Mouse (Mus musculus) left cerebral cortex, adult 11 months (tissue): ENCODE results near the gene Stag3.

Experiments used
- DNase-seq: peaks from one replicate; pipeline ENCODE4 v3.0.0; 2022; ENCODE audit warnings: low spot score

Stag3 gene

DNA sequence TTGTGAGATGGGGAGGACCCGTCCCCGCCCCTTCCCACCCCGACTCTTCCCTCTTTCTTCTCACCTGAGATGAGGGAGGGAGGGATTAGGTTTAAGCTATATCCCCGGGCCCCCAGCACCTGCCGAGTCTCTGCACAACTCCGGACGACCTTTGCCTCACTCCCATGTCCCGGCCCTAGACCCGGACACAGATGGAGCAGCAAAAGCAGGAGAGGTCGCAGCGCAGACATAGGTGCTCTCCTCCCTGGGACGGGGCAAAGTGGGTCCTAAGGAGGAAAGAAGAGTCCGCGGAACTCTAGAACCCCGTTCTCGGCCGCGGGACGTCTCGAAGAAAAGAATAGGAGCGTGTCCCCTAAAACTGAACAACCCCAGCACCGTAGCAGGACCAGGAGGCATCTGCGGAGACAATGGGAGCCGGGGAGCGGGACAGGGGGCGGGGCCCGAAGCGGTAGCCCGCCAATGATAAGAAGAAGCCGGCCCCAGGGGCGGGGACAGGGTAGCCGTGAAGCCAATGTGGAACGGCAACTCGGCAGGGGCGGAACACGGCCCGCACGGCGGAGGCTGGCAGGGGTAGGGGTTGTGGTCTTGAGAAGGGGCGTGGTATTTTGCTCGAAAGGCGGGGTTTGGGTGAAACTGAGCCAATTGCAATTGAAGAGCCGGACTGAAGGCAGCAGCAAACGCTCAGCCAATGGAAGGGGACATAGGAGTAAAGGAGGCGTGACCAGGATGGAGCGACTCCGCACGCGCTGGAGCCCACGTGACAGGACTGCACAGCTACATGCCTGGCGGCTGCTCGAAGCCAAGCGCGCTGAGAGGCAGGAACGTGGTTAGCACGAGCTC lies at the start of gene Stag3, which contains the start of the genes Gm43720 and Gpc2:
Gene Stag3, plus strand, starts transcription at position 656 of the 840 bp plus-strand sequence.
Gene Gm43720, minus strand, starts transcription at position 374 of the 840 bp plus-strand sequence.
Gene Gpc2, minus strand, starts transcription at position 421 of the 840 bp plus-strand sequence.
- DNase-seq: no peak

DNA sequence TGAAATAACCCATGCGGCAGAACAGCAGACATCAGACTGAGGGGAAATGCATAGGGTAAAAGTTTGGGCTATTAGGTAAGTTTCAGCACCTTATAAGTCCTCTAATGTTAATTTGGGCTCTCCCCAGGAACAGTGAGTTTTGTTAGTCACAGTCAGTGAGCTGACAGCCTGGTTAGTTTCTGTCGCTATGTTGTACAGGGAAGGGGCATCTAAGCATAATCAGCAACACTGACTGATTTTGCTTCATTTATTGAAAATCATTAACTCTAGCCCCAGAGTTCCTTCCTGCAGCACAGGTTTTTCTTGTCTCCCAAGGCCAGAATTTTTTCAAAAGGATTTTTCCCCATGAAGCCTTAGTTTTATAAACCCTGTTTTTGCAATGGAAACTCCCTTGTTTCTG lies 46.3 kb upstream of the Stag3 start:
- no peak for DNase-seq

DNA sequence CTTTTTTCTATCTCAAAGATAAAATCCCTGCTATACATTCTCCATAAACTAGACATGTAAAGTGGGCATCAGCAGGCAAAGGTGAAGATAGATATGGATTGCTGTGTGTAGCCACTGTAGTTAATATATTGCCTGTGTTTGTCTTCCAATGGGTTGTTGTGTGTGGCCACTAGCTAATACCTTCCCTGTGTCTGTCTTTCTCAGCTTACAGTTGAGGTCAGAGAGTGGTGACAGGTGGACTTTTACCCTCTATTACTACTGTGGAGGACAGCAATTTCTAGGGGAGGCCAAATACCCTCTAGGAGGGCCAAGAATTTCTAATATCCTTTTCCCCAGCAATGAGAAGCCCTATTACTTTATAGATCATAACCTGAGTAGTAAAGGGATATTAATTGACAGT lies 45.8 kb upstream of the Stag3 start:
- no peak for DNase-seq

DNA sequence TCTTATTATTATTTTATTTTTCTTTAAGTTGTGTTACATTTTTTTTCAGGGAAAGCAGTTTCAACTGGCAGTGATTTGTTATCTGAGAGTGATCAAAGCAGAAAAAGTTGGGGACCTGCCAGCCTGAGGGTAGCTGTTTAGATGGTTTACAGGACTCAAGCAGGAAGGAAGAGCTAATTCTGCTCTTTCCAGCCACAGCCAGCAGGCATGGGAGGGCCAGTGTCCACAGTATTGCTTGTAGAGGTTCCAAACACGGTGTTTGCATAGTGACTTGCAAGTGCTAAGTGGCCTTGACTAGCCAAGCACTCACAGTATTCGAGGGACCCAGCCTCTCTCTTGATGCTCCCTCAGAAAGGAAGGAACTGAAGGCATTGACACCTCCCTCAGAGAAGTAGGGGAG lies 38.5 kb upstream of the Stag3 start:
- no peak for DNase-seq

DNA sequence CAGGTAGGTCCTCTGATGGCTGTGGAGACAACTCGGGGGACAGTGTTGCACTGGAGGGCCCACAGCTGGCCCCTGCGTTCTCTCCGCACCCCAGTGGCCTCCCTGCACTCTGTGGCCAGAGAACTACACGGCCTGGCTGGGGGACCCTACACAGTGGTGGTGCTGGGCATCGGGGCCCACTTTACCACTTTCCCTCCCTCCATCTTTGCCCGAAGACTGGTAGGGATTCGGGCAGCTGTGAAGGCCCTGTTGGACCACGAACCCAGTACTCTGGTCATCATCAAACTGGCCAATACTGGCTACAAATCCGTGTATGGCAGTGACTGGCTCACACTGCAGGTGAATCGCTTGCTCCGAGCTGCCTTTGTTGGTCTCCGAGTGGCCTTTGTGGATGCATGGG lies 28.9 kb upstream of the Stag3 start:
- DNase-seq: no peak

DNA sequence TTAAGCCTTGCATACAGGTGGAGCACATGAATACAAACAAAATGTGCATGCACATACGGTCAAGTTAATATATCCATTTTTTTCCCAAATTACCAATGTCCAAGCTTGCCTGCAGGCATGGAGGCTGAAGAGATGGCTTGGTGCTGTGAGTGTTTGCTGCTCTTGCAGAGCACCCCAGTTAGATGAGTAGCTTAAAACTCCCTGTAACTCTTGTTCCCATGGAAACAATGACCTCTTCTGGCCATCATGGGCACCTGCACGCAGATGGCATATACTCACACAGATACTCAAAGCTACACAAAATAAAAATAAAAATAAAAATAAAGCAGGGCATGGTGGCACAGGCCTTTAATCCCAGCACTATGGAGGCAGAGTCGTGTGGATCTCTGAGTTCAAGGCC lies 27.0 kb upstream of the Stag3 start:
- DNase-seq: no peak

DNA sequence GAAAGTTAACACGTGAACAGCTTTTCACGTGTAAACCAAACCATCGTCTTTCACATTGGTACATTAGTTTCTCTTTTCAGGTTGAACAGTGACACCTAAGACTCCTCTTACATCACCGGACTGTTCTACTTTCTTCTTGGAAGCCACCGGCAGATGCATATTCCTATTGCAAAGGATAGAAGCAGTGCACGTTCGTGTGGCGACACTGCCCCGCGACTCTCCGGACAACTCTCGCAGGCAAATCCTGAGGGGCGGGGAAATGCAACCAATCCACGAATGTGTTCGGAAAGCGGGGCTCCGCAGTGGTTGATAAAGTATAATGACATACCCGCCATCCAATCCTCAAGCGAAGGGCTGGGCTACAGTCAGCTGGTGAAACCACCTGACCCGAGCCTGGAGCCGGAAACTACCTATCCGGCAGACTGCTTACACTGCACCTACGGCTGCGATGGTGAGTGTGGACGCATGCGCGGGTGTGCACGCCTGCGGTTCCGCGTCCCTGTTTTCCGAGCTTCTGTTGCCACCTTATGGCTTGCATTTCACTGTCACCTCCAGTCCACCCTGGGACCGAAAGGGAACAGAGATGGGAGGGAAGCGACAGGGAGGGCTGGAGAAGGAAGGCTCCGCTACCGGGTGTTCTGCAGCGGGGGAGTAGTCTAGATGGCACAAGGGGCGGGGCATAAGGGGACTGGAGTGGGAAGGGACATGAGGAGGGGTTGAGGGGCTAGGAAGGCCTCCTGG lies 24.5 kb upstream of the Stag3 start, which contains the start of gene Lamtor4:
Gene Lamtor4, plus strand, starts transcription at position 130 of the 741 bp plus-strand sequence.
- peak; percentile 97 for DNase-seq

DNA sequence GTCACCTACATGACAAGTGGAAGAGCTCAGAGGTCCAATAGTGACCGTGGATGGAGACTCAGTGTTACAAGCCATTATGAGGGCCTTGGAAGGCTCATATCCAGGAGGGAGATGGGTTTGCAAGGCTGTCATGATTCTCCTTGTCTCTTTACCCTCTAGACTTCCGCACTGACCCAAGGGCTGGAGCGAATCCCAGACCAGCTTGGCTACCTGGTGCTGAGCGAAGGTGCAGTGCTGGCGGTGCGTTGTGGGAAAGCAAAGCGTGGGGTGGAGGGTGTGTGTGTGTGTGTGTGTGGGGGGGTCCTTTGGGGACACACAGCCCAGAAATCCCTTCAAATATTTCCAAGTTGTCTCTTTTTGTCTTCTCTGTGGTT lies 24.0 kb upstream of the Stag3 start:
- no peak for DNase-seq

DNA sequence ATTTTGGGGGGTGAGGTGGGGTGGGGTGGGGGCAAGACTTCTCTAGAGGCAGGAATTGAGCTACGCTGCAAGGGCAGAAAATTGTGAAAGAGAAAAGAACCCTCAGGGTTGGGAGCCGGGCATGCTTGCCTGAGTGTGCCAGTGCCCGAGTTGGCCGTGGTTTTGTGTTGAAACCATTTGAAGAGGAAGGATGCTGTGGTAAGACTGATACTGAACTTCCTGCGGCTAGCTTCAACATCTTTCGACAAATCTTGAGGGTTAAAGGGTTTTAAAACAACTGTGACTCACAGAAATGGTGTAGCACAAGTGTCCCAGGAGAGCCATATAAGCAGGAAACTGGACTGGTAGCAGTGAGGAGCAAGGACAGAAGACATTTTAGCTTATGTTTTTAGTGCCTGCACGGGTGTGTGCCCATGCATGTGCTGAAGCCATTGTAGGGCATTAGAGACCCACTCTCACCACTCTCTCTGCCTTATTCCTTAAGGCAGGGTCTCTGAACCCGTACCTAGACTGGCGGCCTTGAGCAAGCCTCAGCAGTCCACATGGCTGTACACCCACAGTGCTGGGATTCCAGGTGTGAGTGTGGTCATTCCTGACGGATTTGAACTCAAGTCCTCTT lies 23.0 kb upstream of the Stag3 start:
- no peak for DNase-seq

DNA sequence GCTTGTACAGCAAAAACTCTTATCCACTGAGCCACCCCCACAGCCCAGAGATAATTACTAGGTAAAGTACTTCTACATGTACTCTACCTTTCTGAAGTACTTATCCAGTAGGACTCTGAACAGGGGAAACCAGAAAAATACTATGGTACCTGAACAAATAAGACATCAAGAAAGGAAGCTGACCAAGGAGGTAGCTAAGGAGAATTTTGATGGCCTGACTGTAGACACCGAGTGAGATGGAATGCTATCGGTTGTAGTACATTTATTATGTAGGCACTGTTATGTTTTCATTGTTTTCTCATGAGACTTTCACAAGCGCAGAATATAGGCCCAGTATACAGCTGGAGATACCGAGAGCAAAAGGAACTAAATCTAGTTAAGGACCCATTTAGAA lies 22.5 kb upstream of the Stag3 start:
- no peak for DNase-seq

DNA sequence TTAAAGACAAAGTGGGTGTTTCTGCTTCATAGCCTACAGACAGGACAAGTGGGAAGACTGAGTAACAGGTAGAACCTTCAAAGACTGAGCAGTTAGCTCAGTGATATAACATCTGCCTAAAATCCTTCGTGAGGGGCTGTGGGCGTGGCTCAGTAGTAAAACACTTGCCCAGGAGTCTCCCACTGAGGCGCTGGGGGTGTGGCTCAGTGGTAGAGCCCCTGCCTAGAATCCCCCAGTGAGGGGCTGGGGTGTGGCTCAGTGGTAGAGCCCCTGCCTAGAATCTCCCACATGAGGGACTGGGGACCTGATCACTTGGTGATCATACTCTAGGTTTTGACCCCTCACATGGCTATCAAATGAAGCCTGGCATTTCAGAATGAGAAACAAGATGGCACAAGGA lies 22.0 kb upstream of the Stag3 start:
- no peak for DNase-seq

DNA sequence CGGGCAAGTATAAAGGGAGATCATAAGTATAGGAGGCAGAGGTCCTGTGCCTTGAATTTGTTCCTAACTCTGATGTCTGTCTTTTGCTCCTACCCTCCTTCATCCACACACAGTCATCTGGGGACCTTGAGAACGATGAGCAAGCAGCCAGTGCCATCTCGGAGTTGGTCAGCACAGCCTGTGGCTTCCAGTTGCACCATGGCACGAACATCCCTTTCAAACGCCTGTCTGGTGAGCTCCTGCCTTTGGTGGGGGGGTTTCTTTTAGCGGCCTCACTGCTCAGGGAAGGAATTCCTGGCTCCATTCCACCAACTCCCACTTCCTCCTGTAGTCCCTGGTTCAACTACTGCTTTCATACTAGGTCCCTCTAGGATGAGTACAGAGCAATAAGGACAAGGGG lies 21.5 kb upstream of the Stag3 start:
- no peak for DNase-seq

DNA sequence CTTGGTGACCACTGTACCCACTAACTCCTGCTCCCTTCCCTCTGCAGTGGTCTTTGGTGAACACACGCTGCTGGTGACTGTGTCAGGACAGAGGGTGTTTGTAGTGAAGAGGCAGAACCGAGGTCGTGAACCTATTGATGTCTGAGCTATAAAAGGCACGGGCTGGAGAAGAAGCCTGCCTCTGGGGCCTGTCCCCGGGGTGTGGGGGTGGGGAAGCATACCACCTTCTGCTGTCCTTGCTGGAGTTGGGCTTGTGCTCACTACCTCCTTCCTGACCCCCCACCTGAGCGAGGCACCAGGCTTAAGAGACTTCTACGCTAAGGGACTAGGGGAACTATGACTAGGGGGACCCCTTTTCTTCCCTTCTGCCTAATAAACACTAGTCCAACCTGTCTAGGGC lies 21.0 kb upstream of the Stag3 start:
- DNase-seq: no peak

DNA sequence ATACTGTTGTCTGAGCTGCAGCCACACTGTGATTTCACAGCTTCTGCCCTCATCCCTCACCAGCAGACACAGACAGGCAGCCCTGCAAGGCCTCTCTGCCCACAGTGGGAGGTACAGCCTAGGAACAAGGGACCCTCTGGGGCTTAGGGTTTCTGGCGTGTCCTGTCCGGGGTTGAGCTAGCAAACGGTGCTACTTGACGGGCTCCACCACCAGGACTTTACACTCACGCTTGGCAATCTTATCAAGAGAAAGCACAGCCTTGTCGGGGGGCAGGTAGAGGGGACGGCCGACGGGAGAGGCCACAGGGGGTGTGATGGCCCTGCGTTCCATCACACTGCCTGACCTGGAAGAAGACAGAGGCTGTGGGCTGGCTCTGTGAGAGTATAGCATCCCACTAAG lies 20.0 kb upstream of the Stag3 start:
- no peak for DNase-seq

DNA sequence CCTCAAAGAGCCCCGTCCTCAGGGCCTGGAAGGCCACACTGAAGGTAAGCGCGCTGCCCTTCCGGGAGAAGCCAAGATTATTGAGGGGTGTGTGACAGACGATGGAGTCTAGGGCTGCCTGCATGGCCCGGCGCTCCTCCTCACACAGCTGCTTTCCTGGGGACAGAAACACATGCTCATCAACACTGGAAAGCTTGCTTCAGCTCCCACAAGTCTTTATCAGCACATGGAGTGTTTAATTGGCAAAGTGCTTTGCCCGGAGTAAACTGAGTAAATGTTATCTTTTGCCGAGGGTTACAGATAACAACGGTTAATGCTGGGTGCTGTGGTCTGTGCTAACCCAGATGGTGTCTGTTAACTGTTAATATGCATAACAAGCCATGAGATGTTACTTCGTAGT lies 19.2 kb upstream of the Stag3 start:
- DNase-seq: no peak

DNA sequence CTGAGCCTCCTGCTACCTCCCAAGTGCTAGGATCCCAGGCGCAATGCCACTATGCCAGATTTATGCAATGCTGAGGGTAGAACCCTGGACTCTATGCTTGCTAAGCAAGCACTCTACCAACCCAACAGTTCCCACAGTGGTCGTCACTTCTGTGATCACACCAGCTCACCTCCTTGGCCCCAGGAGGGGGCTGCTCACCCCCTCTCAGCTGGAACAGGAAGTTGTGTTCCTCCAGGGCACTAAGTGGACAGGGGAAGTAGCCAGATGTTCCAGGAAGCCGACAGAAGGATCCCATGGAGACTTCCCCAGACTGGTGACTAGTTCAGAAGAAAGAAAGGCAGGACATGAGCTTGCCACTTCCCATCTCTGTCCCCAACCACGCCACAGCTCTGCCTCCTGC lies 18.0 kb upstream of the Stag3 start:
- no peak for DNase-seq

DNA sequence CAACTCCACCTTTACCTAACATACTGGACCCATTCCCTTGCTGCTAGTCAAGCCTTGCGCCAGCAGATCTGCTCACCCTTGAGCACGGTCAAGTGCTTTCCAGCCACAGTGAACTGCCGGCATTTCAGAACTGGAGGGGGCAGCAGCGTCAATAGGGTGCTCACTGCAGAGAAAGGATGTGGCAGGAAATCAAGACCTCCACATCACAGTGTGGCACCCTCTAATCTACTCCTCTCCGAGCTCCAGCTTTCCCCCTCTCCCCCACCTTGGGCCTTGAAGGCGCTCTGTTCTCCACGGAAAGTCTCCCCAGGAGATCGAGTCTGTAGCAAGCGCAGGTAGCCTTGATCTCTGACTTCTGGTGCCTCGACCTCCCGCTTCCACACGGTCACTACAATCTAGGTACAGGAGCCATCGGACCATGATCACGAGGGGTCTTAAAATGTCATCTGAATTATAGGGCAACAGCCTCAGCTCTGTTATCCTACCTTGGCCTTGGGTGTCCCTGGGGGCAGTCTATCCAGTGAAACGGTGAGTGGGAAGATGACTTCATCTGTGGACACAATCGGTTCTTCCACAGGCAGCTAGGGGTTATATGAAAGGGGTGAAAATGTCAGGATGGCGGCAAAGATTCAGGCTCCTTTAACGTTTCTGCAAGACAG lies 17.3 kb upstream of the Stag3 start:
- no peak for DNase-seq

DNA sequence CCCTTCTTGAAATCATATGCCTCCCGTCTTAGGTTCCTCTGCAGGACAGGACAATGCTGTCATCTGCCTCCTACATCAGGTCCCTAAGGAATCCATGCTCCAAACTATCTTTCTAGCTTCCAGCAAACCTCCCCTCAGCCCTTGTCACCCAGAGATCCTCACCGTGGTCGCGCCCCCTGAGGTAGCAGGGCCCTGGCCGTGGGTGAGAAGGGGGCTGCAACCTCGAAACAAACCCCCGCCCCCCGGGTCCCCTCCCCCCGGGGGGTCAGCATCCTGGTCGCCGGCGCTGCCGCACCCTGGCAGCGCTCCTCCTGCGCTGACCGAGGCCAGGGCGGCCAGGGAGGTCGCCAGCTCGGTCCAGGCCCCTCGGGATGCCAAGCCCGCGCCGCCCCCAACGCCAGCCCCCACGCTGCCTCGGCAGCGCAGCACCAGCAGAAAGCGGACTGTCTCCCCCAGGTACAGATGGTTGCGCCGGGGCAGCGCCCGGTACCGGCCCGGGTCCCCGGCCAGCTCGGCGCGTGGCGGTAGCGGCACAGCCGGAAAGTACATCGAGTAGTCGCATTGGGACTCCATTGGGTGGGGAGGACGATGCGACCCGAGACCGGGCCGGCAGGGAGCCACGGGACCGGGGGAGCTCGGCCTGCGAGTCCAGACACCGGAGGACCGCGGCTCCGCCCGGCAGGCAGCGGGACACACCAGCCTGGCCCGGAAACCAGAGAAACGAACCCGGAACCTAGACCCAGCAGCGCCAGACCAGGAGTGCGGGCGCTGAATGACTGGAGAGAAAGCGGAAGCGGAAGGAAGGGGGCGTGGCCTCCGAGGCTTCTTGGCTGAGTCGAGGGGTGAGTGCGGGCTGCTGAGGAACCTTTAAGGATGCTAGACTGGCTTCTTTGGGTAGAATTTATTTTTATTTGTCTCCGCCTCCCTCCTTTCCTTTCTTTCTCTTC lies 16.5 kb upstream of the Stag3 start, which contains the start of gene BC037034:
Gene BC037034, minus strand, starts transcription at position 774 of the 947 bp plus-strand sequence.
- peak; percentile 86 for DNase-seq

DNA sequence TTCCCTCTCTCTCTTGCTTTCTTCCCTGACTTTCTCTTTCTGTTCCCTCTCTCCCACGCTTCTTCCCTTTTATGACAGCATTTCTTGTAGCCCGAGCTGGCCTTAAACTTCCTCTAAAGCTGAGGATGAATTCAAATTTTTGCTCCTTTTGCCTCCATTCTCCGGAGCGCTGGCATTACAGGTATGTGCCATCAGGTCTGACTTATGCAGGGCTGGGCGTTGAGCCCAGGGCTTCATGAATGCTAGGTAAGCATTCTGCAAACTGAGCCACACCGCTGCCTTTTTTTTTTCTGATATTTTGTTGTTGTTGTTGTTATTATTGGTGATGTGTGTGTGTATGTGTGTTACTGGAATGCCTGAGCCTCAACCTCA lies 15.8 kb upstream of the Stag3 start:
- no peak for DNase-seq

DNA sequence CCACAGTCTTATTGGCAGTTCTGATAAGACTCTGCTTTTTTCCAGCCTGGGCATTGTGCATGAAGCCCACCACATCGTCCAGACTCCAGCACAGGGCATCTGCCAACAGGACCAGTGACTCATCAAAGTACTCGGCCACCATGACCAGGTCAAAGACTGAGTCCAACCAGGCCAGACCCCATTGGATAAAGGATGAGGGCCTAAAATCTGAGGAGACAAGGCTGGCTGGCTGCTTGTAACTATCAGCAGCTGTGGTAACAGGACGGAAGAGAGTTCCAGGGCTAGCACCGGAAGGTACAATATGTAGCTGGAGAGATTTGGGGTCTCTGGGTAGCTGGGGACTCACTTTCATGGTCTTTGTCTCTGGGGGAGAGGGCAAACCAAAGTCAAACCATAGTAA lies 14.3 kb upstream of the Stag3 start:
- no peak for DNase-seq

DNA sequence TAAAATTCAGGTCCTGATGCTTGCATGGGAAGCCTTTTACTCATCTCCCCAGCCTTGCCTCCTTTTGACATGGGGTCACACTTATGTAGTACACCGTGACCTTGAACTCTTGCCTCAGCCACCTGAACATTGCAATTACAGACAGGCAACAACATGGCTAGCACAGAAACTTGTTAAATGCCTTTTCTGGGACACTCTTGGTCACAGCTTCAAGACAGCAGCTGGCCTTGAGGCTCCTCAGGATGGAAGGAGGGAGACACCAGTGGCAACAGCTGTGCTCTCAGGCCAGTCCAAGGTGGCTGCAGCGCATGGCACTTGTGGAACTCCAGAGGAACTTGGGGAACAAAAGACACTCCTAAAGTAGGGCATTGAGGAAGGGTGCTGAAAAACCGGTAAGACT lies 12.9 kb upstream of the Stag3 start:
- DNase-seq: no peak
